Mouse (Mus musculus) forebrain, embryonic 15.5 days (tissue): ENCODE data around the gene E2f3. TPM values are rescaled to one million over a fixed set of nuclear protein-coding genes. Genes with fewer than 3 reads are reported as not detected.

Experiments
- ATAC-seq: fragments of 200-750 bp; cut with Nextera tagmentation; replicated peaks from 2 replicates; pipeline ENCODE4 v1.8.0; 2017; ENCODE audit warnings: mild to moderate bottlenecking, moderate TSS enrichment, moderate library complexity
- H3K27ac ChIP-seq: fragments of 300-500 bp; sonication (generic); replicated peaks from 2 replicates; pipeline ENCODE4 v1.5.1; 2015; ENCODE audit warnings: mild to moderate bottlenecking, inconsistent platforms
- H3K27me3 ChIP-seq: fragments of 300-500 bp; sonication (generic); 2 replicates; pipeline ENCODE4 v1.6.1; 2015; ENCODE audit warnings: inconsistent platforms
- H3K36me3 ChIP-seq: fragments of 300-500 bp; sonication (generic); 2 replicates; pipeline ENCODE4 v1.6.1; 2015; ENCODE audit warnings: mild to moderate bottlenecking, inconsistent platforms
- H3K4me1 ChIP-seq: fragments of 300-500 bp; sonication (generic); 2 replicates; pipeline ENCODE4 v1.6.1; 2015; ENCODE audit warnings: inconsistent platforms
- H3K4me2 ChIP-seq: fragments of 300-500 bp; sonication (generic); replicated peaks from 2 replicates; pipeline ENCODE4 v1.6.1; 2015; ENCODE audit warnings: mild to moderate bottlenecking, inconsistent platforms
- H3K4me3 ChIP-seq: fragments of 300-500 bp; sonication (generic); 2 replicates; pipeline ENCODE4 v1.5.1; 2015; ENCODE audit warnings: mild to moderate bottlenecking, inconsistent platforms
- H3K9ac ChIP-seq: fragments of 300-500 bp; sonication (generic); replicated peaks from 2 replicates; pipeline ENCODE4 v1.6.1; 2015; ENCODE audit warnings: mild to moderate bottlenecking, inconsistent platforms
- H3K9me3 ChIP-seq: fragments of 300-500 bp; sonication (generic); 2 replicates; pipeline ENCODE4 v1.6.1; 2016; ENCODE audit warnings: inconsistent platforms
- WGBS: fragments of 180-500 bp; shearing (Covaris S2); methylation state at CpG from one replicate; pipeline ENCODE4 v1.1.7; 2015; ENCODE audit warnings: mixed read lengths; 5-methylcytosine and 5-hydroxymethylcytosine counted together
- polyA plus RNA-seq: library from polyadenylated mRNA; unstranded; fragments of >200 nt; fragmentation: Nextera tagmentation; extraction: Ambion mirVana; gene quantifications from 2 replicates; pipeline ENCODE4 v1.2.1, GENCODE M21; 2015

Gene E2f3
- polyA plus RNA-seq, 1 experiment from 2014 or later, result 7.5 TPM

DNA sequence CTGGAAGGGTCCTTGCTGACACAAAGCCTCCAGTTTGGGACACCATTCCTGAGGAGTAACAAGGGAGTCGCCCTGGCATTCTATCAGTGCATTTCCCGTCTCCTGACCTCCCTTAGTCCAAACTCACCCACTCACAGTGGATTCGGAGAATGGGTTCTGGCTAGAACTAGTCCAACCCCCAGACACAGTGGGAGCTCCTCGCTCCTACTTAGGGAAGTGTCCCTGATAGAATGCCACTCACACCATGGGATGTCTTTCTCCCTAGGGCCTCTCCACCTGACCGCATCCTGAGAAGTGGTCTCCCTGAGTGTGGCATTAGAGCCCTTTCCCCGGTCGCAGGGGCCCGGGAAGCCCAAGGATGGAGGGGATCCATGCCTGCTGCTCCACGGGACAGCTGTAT is 77.4 kb downstream of the E2f3 start:
- H3K4me1 ChIP-seq, result no peaks in the 10 kb centered on the region
- no peak overlapping the region for H3K9ac ChIP-seq
- H3K4me2 ChIP-seq, result no peak overlapping the region
- H3K27ac ChIP-seq, result no peak overlapping the region
- H3K36me3 ChIP-seq, result peaks cover 64% of the 10 kb centered on the region
- H3K9me3 ChIP-seq, result 0 out of 2 replicates have a peak, but pooled peaks cover 3% of the 10 kb centered on the region
- no peak overlapping the region for H3K4me3 ChIP-seq
- no peaks in the 10 kb centered on the region for H3K27me3 ChIP-seq
- no peak for ATAC-seq
- WGBS, result 98% methylated on average over 9 of the region's 9 CpGs

DNA sequence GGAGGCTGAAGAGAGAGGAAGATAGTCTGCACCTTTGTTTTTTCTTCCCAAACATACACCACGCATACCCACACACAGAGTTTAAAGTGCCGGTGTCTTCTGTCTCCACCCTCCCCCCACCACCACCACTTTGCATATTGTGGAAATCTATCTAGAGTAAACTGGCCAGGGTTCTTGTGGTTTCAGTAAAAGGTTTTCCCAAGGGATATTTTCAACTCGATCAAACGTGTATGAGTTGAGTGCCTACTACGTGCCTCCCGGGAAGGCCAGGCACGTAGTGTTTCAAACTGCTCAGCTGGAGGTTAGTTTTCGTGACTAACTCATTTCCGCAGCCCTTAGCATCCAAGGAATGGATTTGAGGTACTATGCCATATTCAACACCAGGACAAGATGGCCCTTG is 77.9 kb downstream of the E2f3 start:
- no peak overlapping the region for H3K4me2 ChIP-seq
- no peak for ATAC-seq
- no peaks in the 10 kb centered on the region for H3K27me3 ChIP-seq
- peaks cover 61% of the 10 kb centered on the region for H3K36me3 ChIP-seq
- no peaks in the 10 kb centered on the region for H3K4me1 ChIP-seq
- no peak overlapping the region for H3K4me3 ChIP-seq
- 98% methylated on average over 9 of the region's 9 CpGs for WGBS
- no peak overlapping the region for H3K9ac ChIP-seq
- 0 out of 2 replicates have a peak, but pooled peaks cover 3% of the 10 kb centered on the region for H3K9me3 ChIP-seq
- no peak overlapping the region for H3K27ac ChIP-seq

DNA sequence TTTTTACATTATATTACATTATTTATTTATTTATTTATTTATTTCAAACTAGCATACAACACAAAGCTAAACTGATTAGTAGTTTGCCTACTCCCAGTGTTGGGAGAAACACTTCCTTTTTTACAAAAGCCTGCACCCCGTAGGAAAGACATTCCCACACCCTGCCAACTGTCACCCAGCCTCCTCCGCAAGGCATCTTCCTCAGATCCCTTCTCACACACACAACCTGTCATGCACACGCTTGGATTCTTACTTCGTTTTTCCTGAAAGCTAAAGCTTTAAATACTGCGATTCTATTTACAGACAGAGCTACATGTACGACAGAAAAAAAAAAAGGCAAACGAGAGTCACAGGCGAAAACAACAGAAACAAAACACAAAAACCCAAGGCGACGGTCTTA is 79.1 kb downstream of the E2f3 start:
- WGBS, result 93% methylated on average over 10 of the region's 10 CpGs
- Histone ChIP-seq H3K4me3 (no peak overlapping the region), H3K9me3 (0 out of 2 replicates have a peak, but pooled peaks cover 3% of the 10 kb centered on the region), H3K4me1 (no peaks in the 10 kb centered on the region), H3K36me3 (peaks cover 54% of the 10 kb centered on the region), H3K27ac (no peak overlapping the region), H3K9ac (no peak overlapping the region), H3K27me3 (no peaks in the 10 kb centered on the region), H3K4me2 (no peak overlapping the region)
- no peak for ATAC-seq

GRCm38 (mm10) chr13:29903341-29903740 is 82.5 kb downstream of the E2f3 start:
- ATAC-seq, result no peak
- 96% methylated on average over 1 of the region's 1 CpGs for WGBS
- Histone ChIP-seq H3K9me3 (0 out of 2 replicates have a peak, but pooled peaks cover 3% of the 10 kb centered on the region), H3K9ac (no peak overlapping the region), H3K27me3 (no peaks in the 10 kb centered on the region), H3K27ac (no peak overlapping the region), H3K4me3 (no peak overlapping the region), H3K4me1 (no peaks in the 10 kb centered on the region), H3K36me3 (peaks cover 27% of the 10 kb centered on the region), H3K4me2 (no peak overlapping the region)

GRCm38 (mm10) chr13:29902676-29903075 is 83.2 kb downstream of the E2f3 start:
- WGBS, result 97% methylated on average over 1 of the region's 1 CpGs
- ATAC-seq, result no peak
- Histone ChIP-seq H3K4me3 (no peak overlapping the region), H3K4me2 (no peak overlapping the region), H3K9me3 (0 out of 2 replicates have a peak, but pooled peaks cover 3% of the 10 kb centered on the region), H3K4me1 (no peaks in the 10 kb centered on the region), H3K27me3 (no peaks in the 10 kb centered on the region), H3K36me3 (peaks cover 24% of the 10 kb centered on the region), H3K27ac (no peak overlapping the region), H3K9ac (no peak overlapping the region)

- H3K27me3 ChIP-seq, result no peaks in the 10 kb centered on the region
- no peak overlapping the region for H3K9ac ChIP-seq
- no peak overlapping the region for H3K27ac ChIP-seq
- 0 out of 2 replicates have a peak, but pooled peaks cover 3% of the 10 kb centered on the region for H3K9me3 ChIP-seq
- no peaks in the 10 kb centered on the region for H3K4me1 ChIP-seq
- no peak overlapping the region for H3K4me3 ChIP-seq
- ATAC-seq, result no peak
- WGBS, result 72% methylated on average over 4 of the region's 4 CpGs
- no peak overlapping the region for H3K4me2 ChIP-seq
- H3K36me3 ChIP-seq, result peaks cover 18% of the 10 kb centered on the region
Observed at GRCm38 (mm10) chr13:29901641-29902040, 84.2 kb downstream of the E2f3 start.

DNA sequence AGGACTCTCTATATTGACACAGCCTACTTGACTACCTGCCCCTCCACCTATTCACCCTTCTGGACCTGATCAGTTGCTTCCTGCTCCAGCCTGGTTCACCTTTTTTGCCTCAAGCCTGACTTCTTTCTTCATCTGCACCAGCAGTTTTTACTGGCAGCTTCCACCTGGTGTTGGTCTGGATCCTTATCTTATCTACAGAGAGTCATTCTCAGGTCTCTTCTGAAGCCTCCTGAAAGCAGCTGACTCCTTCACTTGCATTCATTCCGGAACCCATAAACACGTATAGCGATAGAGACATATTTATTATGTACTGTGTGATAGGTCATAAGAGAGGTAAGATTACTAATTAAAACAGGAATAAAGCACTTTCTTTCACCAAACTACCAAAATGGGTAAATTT is 119.1 kb downstream of the E2f3 start:
- Histone ChIP-seq H3K27ac (no peak overlapping the region), H3K4me2 (no peak overlapping the region), H3K4me1 (no peaks in the 10 kb centered on the region), H3K4me3 (no peak overlapping the region), H3K36me3 (no peaks in the 10 kb centered on the region), H3K9ac (no peak overlapping the region), H3K27me3 (no peaks in the 10 kb centered on the region), H3K9me3 (no peaks in the 10 kb centered on the region)
- WGBS, result 95% methylated on average over 3 of the region's 3 CpGs
- ATAC-seq, result no peak

GRCm38 (mm10) chr13:29864331-29864730 is 121.5 kb downstream of the E2f3 start:
- no peak for ATAC-seq
- WGBS, result 50% methylated on average over 6 of the region's 6 CpGs
- no peak overlapping the region for H3K4me3 ChIP-seq
- no peak overlapping the region for H3K27ac ChIP-seq
- no peaks in the 10 kb centered on the region for H3K36me3 ChIP-seq
- no peaks in the 10 kb centered on the region for H3K4me1 ChIP-seq
- no peaks in the 10 kb centered on the region for H3K27me3 ChIP-seq
- H3K4me2 ChIP-seq, result no peak overlapping the region
- H3K9ac ChIP-seq, result no peak overlapping the region
- no peaks in the 10 kb centered on the region for H3K9me3 ChIP-seq

DNA sequence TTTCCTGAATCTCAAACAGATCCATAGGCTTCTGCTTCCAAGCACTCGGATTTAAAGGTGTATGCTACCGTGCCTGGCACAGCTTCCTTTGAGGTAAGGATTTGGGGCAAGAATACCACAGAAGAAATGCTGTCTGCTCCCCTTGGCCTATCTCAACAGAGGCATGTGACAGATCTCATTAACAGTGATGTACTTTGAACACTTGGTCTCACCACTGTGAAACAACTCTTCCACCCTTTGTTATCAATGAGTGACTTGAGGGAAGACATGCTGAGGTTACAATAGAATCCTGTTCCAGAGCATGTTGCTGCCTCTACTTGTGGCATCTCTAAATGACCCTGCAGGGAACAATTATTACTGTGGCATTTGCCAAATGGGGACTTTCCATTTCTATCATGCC is 125.8 kb downstream of the E2f3 start:
- no peaks in the 10 kb centered on the region for H3K36me3 ChIP-seq
- 0 out of 2 replicates have a peak, but pooled peaks cover under 1% of the 10 kb centered on the region for H3K4me1 ChIP-seq
- no peak overlapping the region for H3K27ac ChIP-seq
- no peaks in the 10 kb centered on the region for H3K27me3 ChIP-seq
- H3K9ac ChIP-seq, result no peak overlapping the region
- no peak for ATAC-seq
- WGBS, result 75% methylated on average over 2 of the region's 2 CpGs
- H3K9me3 ChIP-seq, result no peaks in the 10 kb centered on the region
- no peak overlapping the region for H3K4me2 ChIP-seq
- H3K4me3 ChIP-seq, result no peak overlapping the region

DNA sequence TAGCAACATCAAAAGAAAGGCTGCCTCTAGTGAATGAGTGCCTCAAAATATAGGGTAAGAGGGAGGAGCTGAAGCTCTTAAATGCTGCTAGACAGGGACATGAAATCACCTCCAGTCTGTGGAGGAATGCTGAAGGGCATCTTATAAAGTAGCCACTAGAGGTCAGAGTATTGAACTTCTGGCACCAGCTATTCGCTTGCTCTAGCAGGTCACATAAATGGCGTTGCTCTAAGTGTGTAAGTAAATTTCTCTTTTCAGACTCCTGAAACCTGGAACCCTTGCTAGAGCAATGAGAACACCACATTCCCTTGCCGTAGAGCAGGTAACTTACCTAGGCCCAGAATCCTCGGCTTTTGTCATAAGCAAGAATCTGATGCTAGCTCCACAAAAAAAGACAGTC is 128.4 kb downstream of the E2f3 start:
- ATAC-seq, result no peak
- no peak overlapping the region for H3K9ac ChIP-seq
- no peaks in the 10 kb centered on the region for H3K9me3 ChIP-seq
- peaks cover 22% of the 10 kb centered on the region for H3K4me1 ChIP-seq
- 29% methylated on average over 4 of the region's 4 CpGs for WGBS
- no peaks in the 10 kb centered on the region for H3K27me3 ChIP-seq
- no peak overlapping the region for H3K27ac ChIP-seq
- H3K4me2 ChIP-seq, result no peak overlapping the region
- H3K36me3 ChIP-seq, result no peaks in the 10 kb centered on the region
- H3K4me3 ChIP-seq, result no peak overlapping the region

Other genes starting within 250 kb of the E2f3 start
- 27.8 and 28.0 TPM in 2 replicates for gene Cdkal1, start 130.4 kb downstream of the E2f3 start, polyA plus RNA-seq
- 2.2 and 2.9 TPM in 2 replicates for gene Mboat1, start 150.4 kb upstream of the E2f3 start, polyA plus RNA-seq